In genomic region chr15:33758771-33759170, GRCm38 (mm10) we compare ENCODE assay signal across 23 mouse cellular contexts.
DNase-seq lines count a peak whose midpoint lies in the region; TF ChIP-seq lines count a peak whose summit lies in the region.
"Had no signal": no experiment of that assay in that cellular context is flagged by ENCODE, and none has a peak within 500 bp of the region (broad histone marks: within the 10 kb centered on the region; RNA-seq: fewer than 3 reads in every experiment).

No protein-coding gene starts in this region.

- 80% methylated on average over 1 of the region's 1 CpGs for WGBS in heart, adult 2 months

- no peak overlapping the region for H3K27ac ChIP-seq in heart, adult 2 months
- H3K27ac ChIP-seq: embryonic facial prominence, embryonic 10.5 days; embryonic facial prominence, embryonic 12.5 days; forebrain, embryonic 13.5 days; forebrain, embryonic 15.5 days had no signal

- H3K4me3 ChIP-seq in heart, adult 2 months: no peak overlapping the region
- H3K4me3 ChIP-seq: embryonic facial prominence, embryonic 10.5 days; embryonic facial prominence, embryonic 12.5 days; forebrain, embryonic 13.5 days; forebrain, embryonic 15.5 days had no signal

- no peak for TF ChIP-seq EP300 in heart, adult 2 months (IDR thresholded peaks at IDR 0.05; ENCODE audit: insufficient read depth, low read depth, low read length)

- no peaks in the 10 kb centered on the region; the same call in 1 of the 2 replicates for H3K4me1 ChIP-seq in heart, adult 2 months (ENCODE audit: control insufficient read depth, insufficient read depth, low read length)
- H3K4me1 ChIP-seq: embryonic facial prominence, embryonic 10.5 days; embryonic facial prominence, embryonic 12.5 days; forebrain, embryonic 13.5 days; forebrain, embryonic 15.5 days had no signal

- TF ChIP-seq CTCF in heart, adult 2 months (IDR thresholded peaks at IDR 0.05): no peak

- no peaks in the 10 kb centered on the region for H3K27me3 ChIP-seq in heart, adult 2 months (ENCODE audit: control insufficient read depth, insufficient read depth, low read length)
- H3K27me3 ChIP-seq: CH12.LX; embryonic facial prominence, embryonic 12.5 days; forebrain, embryonic 13.5 days; forebrain, embryonic 15.5 days; Patski had no signal

- H3K79me2 ChIP-seq in heart, adult 2 months (replicated peaks; ENCODE audit: control insufficient read depth, insufficient read depth, low read length): no peaks in the 10 kb centered on the region

- H3K36me3 ChIP-seq in heart, adult 2 months (ENCODE audit: control insufficient read depth, insufficient read depth, low read length): no peaks in the 10 kb centered on the region
- H3K36me3 ChIP-seq: embryonic facial prominence, embryonic 10.5 days; embryonic facial prominence, embryonic 12.5 days; forebrain, embryonic 15.5 days; G1E had no signal

- H3K9ac ChIP-seq in heart, adult 2 months (ENCODE audit: low read depth, low read length): no peak overlapping the region
- H3K9ac ChIP-seq: embryonic facial prominence, embryonic 12.5 days; forebrain, embryonic 13.5 days; forebrain, embryonic 15.5 days had no signal

- DNase-seq in gastrocnemius, adult 18-20 months (ENCODE audit: low spot score): peak; percentile 3
- DNase-seq in gastrocnemius, postnatal 14 days: no peak
- peak; percentile 78 for DNase-seq in heart, adult 11 months
- no peak for DNase-seq in heart, postnatal 10 days
- DNase-seq in heart, adult 8-10 months (ENCODE audit: low spot score): peak; percentile 6
- DNase-seq in heart, adult 2 months: no peak
- no peak for DNase-seq in layer of hippocampus, postnatal 10 days (ENCODE audit: low spot score in 2 of 2)
- DNase-seq: adrenal gland, adult 2 months; adrenal gland, postnatal 14 days; adrenal gland, postnatal 36 days; B cell, adult 2 months; cerebellum, adult 11-12 months; cerebellum, adult 2 months; cerebellum, adult 9-10 months; cerebellum, postnatal 10 days; cerebellum, postnatal 25 days had no signal

- intact Hi-C loops in gastrocnemius, postnatal 14 days (cut with DNase I; ENCODE audit: low total_unique reads): no loop called here
- intact Hi-C loops in heart, postnatal 10 days (cut with DNase I): no loop called here
- intact Hi-C loops in heart, adult 2 months (cut with DNase I): no loop called here

- TF ChIP-seq POLR2A in heart, adult 2 months (IDR thresholded peaks at IDR 0.05; ENCODE audit: insufficient read depth, low read depth, low read length): no peak

Comparison
In these comparisons a context has a peak if more than half of its experiments do, and no peak if none do; other contexts are left out.
1. DNase-seq: peak in gastrocnemius, adult 18-20 months (single experiment), heart, adult 11 months (single experiment) and heart, adult 8-10 months (single experiment); none in gastrocnemius, postnatal 14 days (single experiment), heart, postnatal 10 days (0 of 2), heart, adult 2 months (0 of 2) and layer of hippocampus, postnatal 10 days (0 of 2).